Mouse (Mus musculus) lung, adult 2 months (tissue): ENCODE measurements at regions not wholly inside any gene's neighbourhood (a gene's known extent, or its start where the extent isn't known, plus 50 kb on each side); places are given as distances from the start of the nearest gene placed in this dataset.

Source experiments
- CTCF ChIP-seq: fragments of 200-500 bp; IDR thresholded peaks from 2 replicates; pipeline ENCODE4 v1.5.1; 2011; ENCODE audit warnings: mild to moderate bottlenecking, low read length, control low read depth; ENCODE audit not compliant: insufficient read depth
- POLR2A ChIP-seq: fragments of 200-500 bp; IDR thresholded peaks from 2 replicates; pipeline ENCODE4 v1.6.1; 2011; ENCODE audit warnings: low read depth, mild to moderate bottlenecking, control low read depth, low read length, borderline replicate concordance; ENCODE audit errors: extremely low read depth

DNA sequence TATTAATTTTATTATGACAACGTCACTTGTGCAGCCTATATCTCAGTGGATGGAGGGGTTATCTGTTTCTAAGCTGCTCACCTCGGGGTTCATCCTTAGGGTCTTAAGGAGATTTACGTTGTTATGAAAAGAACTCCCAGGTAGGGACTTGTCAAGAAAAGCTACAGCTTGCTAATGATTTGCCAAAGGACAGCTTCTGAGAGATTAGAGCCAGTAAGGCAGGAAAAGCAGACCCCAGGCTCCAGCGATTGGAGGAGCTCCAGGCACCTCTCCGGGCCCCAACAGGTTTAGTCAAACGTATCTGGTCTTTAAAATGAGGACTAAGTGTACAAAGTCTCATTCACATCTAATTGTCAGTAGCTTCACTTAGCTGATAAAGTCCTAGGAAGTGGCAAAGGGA is 59.8 kb upstream of the Lpar1 start:
- TF ChIP-seq CTCF (no peak), POLR2A (no peak)
